Mouse (Mus musculus) hindbrain, embryonic 12.5 days (tissue): ENCODE results near the gene Gm37240. TPM values are rescaled to one million over a fixed set of nuclear protein-coding genes. Genes with fewer than 3 reads are reported as not detected.

Source experiments
- ATAC-seq: fragments of 200-750 bp; cut with Nextera tagmentation; 2 replicates; pipeline ENCODE4 v1.8.0; 2017; ENCODE audit warnings: moderate TSS enrichment; ENCODE audit not compliant: low FRiP score
- H3K27ac ChIP-seq: fragments of 300-500 bp; sonication (generic); 2 replicates; pipeline ENCODE4 v1.5.1; 2016; ENCODE audit warnings: mild to moderate bottlenecking
- H3K27me3 ChIP-seq: fragments of 300-500 bp; sonication (generic); 2 replicates; pipeline ENCODE4 v1.6.1; 2016; ENCODE audit warnings: mild to moderate bottlenecking
- H3K36me3 ChIP-seq: fragments of 300-500 bp; sonication (generic); 2 replicates; pipeline ENCODE4 v1.6.1; 2016; ENCODE audit warnings: mild to moderate bottlenecking
- H3K4me1 ChIP-seq: fragments of 300-500 bp; sonication (generic); 2 replicates; pipeline ENCODE4 v1.6.1; 2016
- H3K4me2 ChIP-seq: fragments of 300-500 bp; sonication (generic); replicated peaks from 2 replicates; pipeline ENCODE4 v1.6.1; 2016; ENCODE audit warnings: mild to moderate bottlenecking
- H3K4me3 ChIP-seq: fragments of 300-500 bp; sonication (generic); 2 replicates; pipeline ENCODE4 v1.5.1; 2016; ENCODE audit warnings: mild to moderate bottlenecking
- H3K9ac ChIP-seq: fragments of 300-500 bp; sonication (generic); 2 replicates; pipeline ENCODE4 v1.6.1; 2016; ENCODE audit warnings: mild to moderate bottlenecking, moderate library complexity
- H3K9me3 ChIP-seq: fragments of 300-500 bp; sonication (generic); replicated peaks from 2 replicates; pipeline ENCODE4 v1.6.1; 2016; ENCODE audit warnings: mild to moderate bottlenecking
- WGBS: fragments of 180-500 bp; shearing (Covaris S2); methylation state at CpG from one replicate; pipeline ENCODE4 v1.1.7; 2016; 5-methylcytosine and 5-hydroxymethylcytosine counted together
- polyA plus RNA-seq: library from polyadenylated mRNA; unstranded; fragments of >200 nt; fragmentation: Nextera tagmentation; extraction: Ambion mirVana; gene quantifications from 2 replicates; pipeline ENCODE4 v1.2.1, GENCODE M21; 2016

The Gm37240 gene
- polyA plus RNA-seq, 1 experiment from 2014 or later: 3.3 TPM

- no peak for ATAC-seq
- Histone ChIP-seq H3K27ac (0 out of 2 replicates have a peak overlapping the region, but pooled peaks have one; percentile 1), H3K27me3 (no peaks in the 10 kb centered on the region), H3K4me1 (no peaks in the 10 kb centered on the region; the same call in 1 of the 2 replicates), H3K4me2 (no peak overlapping the region), H3K9me3 (no peaks in the 10 kb centered on the region), H3K36me3 (no peaks in the 10 kb centered on the region), H3K9ac (no peak overlapping the region), H3K4me3 (no peak overlapping the region)
- 73% methylated on average over 7 of the region's 7 CpGs for WGBS
Measured at GRCm38 (mm10) chr3:85764937-85765337, 122.4 kb downstream of the Gm37240 start.

- no peaks in the 10 kb centered on the region for H3K36me3 ChIP-seq
- ATAC-seq: no peak
- H3K9me3 ChIP-seq: no peaks in the 10 kb centered on the region
- H3K27me3 ChIP-seq: no peaks in the 10 kb centered on the region
- no peak overlapping the region for H3K4me2 ChIP-seq
- WGBS: 60% methylated on average over 18 of the region's 18 CpGs
- H3K27ac ChIP-seq: no peak overlapping the region
- H3K4me3 ChIP-seq: no peak overlapping the region
- no peaks in the 10 kb centered on the region; the same call in 1 of the 2 replicates for H3K4me1 ChIP-seq
- H3K9ac ChIP-seq: no peak overlapping the region
Measured at GRCm38 (mm10) chr3:85764008-85764834, 123.1 kb downstream of the Gm37240 start.

- no peaks in the 10 kb centered on the region for H3K27me3 ChIP-seq
- H3K27ac ChIP-seq: no peak overlapping the region
- H3K36me3 ChIP-seq: no peaks in the 10 kb centered on the region
- WGBS: 82% methylated on average over 2 of the region's 2 CpGs
- peaks cover 2% of the 10 kb centered on the region; the same call in 1 of the 2 replicates for H3K4me1 ChIP-seq
- no peak overlapping the region for H3K4me2 ChIP-seq
- ATAC-seq: no peak
- H3K4me3 ChIP-seq: no peak overlapping the region
- no peaks in the 10 kb centered on the region for H3K9me3 ChIP-seq
- H3K9ac ChIP-seq: no peak overlapping the region
Measured at GRCm38 (mm10) chr3:85757944-85758343, 129.4 kb downstream of the Gm37240 start.

- Histone ChIP-seq H3K27me3 (no peaks in the 10 kb centered on the region), H3K9me3 (no peaks in the 10 kb centered on the region), H3K4me2 (no peak overlapping the region), H3K4me3 (no peak overlapping the region), H3K4me1 (peaks cover 5% of the 10 kb centered on the region; the same call in 1 of the 2 replicates), H3K27ac (no peak overlapping the region), H3K9ac (no peak overlapping the region), H3K36me3 (no peaks in the 10 kb centered on the region)
- no peak for ATAC-seq
- WGBS: 84% methylated on average over 4 of the region's 4 CpGs
Measured at GRCm38 (mm10) chr3:85757435-85757834, 129.9 kb downstream of the Gm37240 start.

GRCm38 (mm10) chr3:85749348-85749747 lies 138.0 kb downstream of the Gm37240 start:
- Histone ChIP-seq H3K4me2 (no peak overlapping the region), H3K27ac (no peak overlapping the region), H3K9me3 (no peaks in the 10 kb centered on the region), H3K4me1 (peaks cover 8% of the 10 kb centered on the region; the same call in 1 of the 2 replicates), H3K36me3 (no peaks in the 10 kb centered on the region), H3K27me3 (no peaks in the 10 kb centered on the region), H3K4me3 (no peak overlapping the region), H3K9ac (no peak overlapping the region)
- 60% methylated on average over 4 of the region's 4 CpGs for WGBS
- ATAC-seq: no peak

GRCm38 (mm10) chr3:85748863-85749262 lies 138.5 kb downstream of the Gm37240 start:
- Histone ChIP-seq H3K9me3 (no peaks in the 10 kb centered on the region), H3K36me3 (no peaks in the 10 kb centered on the region), H3K27ac (no peak overlapping the region), H3K9ac (no peak overlapping the region), H3K4me1 (peaks cover 8% of the 10 kb centered on the region; the same call in 1 of the 2 replicates), H3K4me2 (no peak overlapping the region), H3K27me3 (no peaks in the 10 kb centered on the region), H3K4me3 (no peak overlapping the region)
- 21% methylated on average over 4 of the region's 4 CpGs for WGBS
- ATAC-seq: no peak

- 71% methylated on average over 4 of the region's 4 CpGs for WGBS
- ATAC-seq: no peak
Measured at GRCm38 (mm10) chr3:85746116-85746515, 141.2 kb downstream of the Gm37240 start.

GRCm38 (mm10) chr3:85741767-85742166 lies 145.6 kb downstream of the Gm37240 start:
- 92% methylated on average over 3 of the region's 3 CpGs for WGBS
- Histone ChIP-seq H3K27ac (no peak overlapping the region), H3K9me3 (no peaks in the 10 kb centered on the region), H3K4me3 (no peak overlapping the region), H3K9ac (no peak overlapping the region), H3K4me2 (no peak overlapping the region), H3K27me3 (no peaks in the 10 kb centered on the region), H3K36me3 (no peaks in the 10 kb centered on the region), H3K4me1 (no peaks in the 10 kb centered on the region)
- no peak for ATAC-seq

More at GRCm38 (mm10) chr3:85746116-85746515, 141.2 kb downstream of the Gm37240 start:
- Histone ChIP-seq H3K4me2 (no peak overlapping the region), H3K9ac (no peak overlapping the region), H3K4me3 (no peak overlapping the region), H3K36me3 (no peaks in the 10 kb centered on the region), H3K9me3 (no peaks in the 10 kb centered on the region), H3K4me1 (peaks cover 3% of the 10 kb centered on the region; the same call in 1 of the 2 replicates), H3K27me3 (no peaks in the 10 kb centered on the region), H3K27ac (no peak overlapping the region)

- H3K4me2 ChIP-seq: no peak overlapping the region
- no peaks in the 10 kb centered on the region for H3K27me3 ChIP-seq
- no peaks in the 10 kb centered on the region for H3K4me1 ChIP-seq
- H3K36me3 ChIP-seq: no peaks in the 10 kb centered on the region
- H3K9ac ChIP-seq: no peak overlapping the region
- H3K27ac ChIP-seq: no peak overlapping the region
- no peak for ATAC-seq
- WGBS: 71% methylated on average over 3 of the region's 3 CpGs
- H3K4me3 ChIP-seq: no peak overlapping the region
- no peaks in the 10 kb centered on the region for H3K9me3 ChIP-seq
Measured at GRCm38 (mm10) chr3:85738591-85738990, 148.7 kb downstream of the Gm37240 start.

GRCm38 (mm10) chr3:85733939-85734729 lies 153.2 kb downstream of the Gm37240 start:
- Histone ChIP-seq H3K9ac (no peak overlapping the region), H3K27ac (no peak overlapping the region), H3K4me2 (no peak overlapping the region), H3K36me3 (no peaks in the 10 kb centered on the region), H3K9me3 (no peaks in the 10 kb centered on the region), H3K27me3 (no peaks in the 10 kb centered on the region), H3K4me1 (no peaks in the 10 kb centered on the region), H3K4me3 (no peak overlapping the region)
- no peak for ATAC-seq
- 76% methylated on average over 5 of the region's 5 CpGs for WGBS

- Histone ChIP-seq H3K27me3 (no peaks in the 10 kb centered on the region), H3K4me3 (no peak overlapping the region), H3K27ac (no peak overlapping the region), H3K9ac (no peak overlapping the region), H3K4me2 (no peak overlapping the region), H3K36me3 (no peaks in the 10 kb centered on the region), H3K4me1 (no peaks in the 10 kb centered on the region), H3K9me3 (no peaks in the 10 kb centered on the region)
- no peak for ATAC-seq
- 49% methylated on average over 2 of the region's 2 CpGs for WGBS
Measured at GRCm38 (mm10) chr3:85727171-85727570, 160.1 kb downstream of the Gm37240 start.

GRCm38 (mm10) chr3:85725971-85726370 lies 161.3 kb downstream of the Gm37240 start:
- H3K9me3 ChIP-seq: no peaks in the 10 kb centered on the region
- H3K4me2 ChIP-seq: no peak overlapping the region
- no peak for ATAC-seq
- no peaks in the 10 kb centered on the region for H3K36me3 ChIP-seq
- no peaks in the 10 kb centered on the region for H3K4me1 ChIP-seq
- H3K4me3 ChIP-seq: no peak overlapping the region
- H3K27ac ChIP-seq: no peak overlapping the region
- no peaks in the 10 kb centered on the region for H3K27me3 ChIP-seq
- 90% methylated on average over 3 of the region's 3 CpGs for WGBS
- H3K9ac ChIP-seq: no peak overlapping the region
